Mouse (Mus musculus): Measurements from ENCODE around the gene Csgalnact2.

The Csgalnact2 gene

GRCm38 (mm10) chr6:118138731-118139709 is at the start of gene Csgalnact2:
Csgalnact2 (minus strand) TSS chr6:118139140.
- DNase-seq (ENCODE audit: low read depth, low spot score): peak; percentile 87

- no peak for DNase-seq (ENCODE audit: low read depth, low spot score)
Observed at GRCm38 (mm10) chr6:118188599-118188998, 49.7 kb upstream of the Csgalnact2 start.

GRCm38 (mm10) chr6:118187285-118187641 is 48.3 kb upstream of the Csgalnact2 start:
- no peak for DNase-seq (ENCODE audit: low read depth, low spot score)

- DNase-seq (ENCODE audit: low read depth, low spot score): no peak
Observed at GRCm38 (mm10) chr6:118186620-118187284, 47.8 kb upstream of the Csgalnact2 start.

- DNase-seq (ENCODE audit: low read depth, low spot score): no peak
Observed at GRCm38 (mm10) chr6:118184126-118184525, 45.2 kb upstream of the Csgalnact2 start.

GRCm38 (mm10) chr6:118180085-118180423 is 41.1 kb upstream of the Csgalnact2 start:
- DNase-seq (ENCODE audit: low read depth, low spot score): no peak

GRCm38 (mm10) chr6:118179316-118180084 is 40.6 kb upstream of the Csgalnact2 start:
- peak; percentile 73 for DNase-seq (ENCODE audit: low read depth, low spot score)

GRCm38 (mm10) chr6:118173975-118174328 is 35.0 kb upstream of the Csgalnact2 start:
- no peak for DNase-seq (ENCODE audit: low read depth, low spot score)

GRCm38 (mm10) chr6:118173251-118173974 is 34.5 kb upstream of the Csgalnact2 start:
- DNase-seq (ENCODE audit: low read depth, low spot score): no peak

GRCm38 (mm10) chr6:118171386-118171785 is 32.4 kb upstream of the Csgalnact2 start:
- no peak for DNase-seq (ENCODE audit: low read depth, low spot score)

GRCm38 (mm10) chr6:118168106-118168505 is 29.2 kb upstream of the Csgalnact2 start:
- DNase-seq (ENCODE audit: low read depth, low spot score): no peak

- no peak for DNase-seq (ENCODE audit: low read depth, low spot score)
Observed at GRCm38 (mm10) chr6:118167013-118167412, 28.1 kb upstream of the Csgalnact2 start.

- no peak for DNase-seq (ENCODE audit: low read depth, low spot score)
Observed at GRCm38 (mm10) chr6:118165516-118165915, 26.6 kb upstream of the Csgalnact2 start.

GRCm38 (mm10) chr6:118164691-118165090 is 25.8 kb upstream of the Csgalnact2 start:
- DNase-seq (ENCODE audit: low read depth, low spot score): no peak

GRCm38 (mm10) chr6:118163086-118163485 is 24.1 kb upstream of the Csgalnact2 start:
- DNase-seq (ENCODE audit: low read depth, low spot score): no peak

- DNase-seq (ENCODE audit: low read depth, low spot score): no peak
Observed at GRCm38 (mm10) chr6:118162457-118163082, 23.6 kb upstream of the Csgalnact2 start.

GRCm38 (mm10) chr6:118153091-118153490 is 14.2 kb upstream of the Csgalnact2 start:
- no peak for DNase-seq (ENCODE audit: low read depth, low spot score)

GRCm38 (mm10) chr6:118150988-118151387 is 12.0 kb upstream of the Csgalnact2 start:
- DNase-seq (ENCODE audit: low read depth, low spot score): no peak

GRCm38 (mm10) chr6:118150538-118150937 is 11.6 kb upstream of the Csgalnact2 start:
- DNase-seq (ENCODE audit: low read depth, low spot score): no peak

GRCm38 (mm10) chr6:118150128-118150527 is 11.2 kb upstream of the Csgalnact2 start:
- DNase-seq (ENCODE audit: low read depth, low spot score): no peak

GRCm38 (mm10) chr6:118140961-118141360 is 2.0 kb upstream of the Csgalnact2 start:
- no peak for DNase-seq (ENCODE audit: low read depth, low spot score)
